Mouse (Mus musculus) cerebral cortex, adult 2 months (tissue): ENCODE data around the gene Rbfox1.

ENCODE experiments used
- WGBS: fragments of 180-500 bp; shearing (Covaris S2); methylation state at CpG from one replicate; pipeline ENCODE4 v1.1.7; 2018; 5-methylcytosine and 5-hydroxymethylcytosine counted together

The Rbfox1 gene

DNA sequence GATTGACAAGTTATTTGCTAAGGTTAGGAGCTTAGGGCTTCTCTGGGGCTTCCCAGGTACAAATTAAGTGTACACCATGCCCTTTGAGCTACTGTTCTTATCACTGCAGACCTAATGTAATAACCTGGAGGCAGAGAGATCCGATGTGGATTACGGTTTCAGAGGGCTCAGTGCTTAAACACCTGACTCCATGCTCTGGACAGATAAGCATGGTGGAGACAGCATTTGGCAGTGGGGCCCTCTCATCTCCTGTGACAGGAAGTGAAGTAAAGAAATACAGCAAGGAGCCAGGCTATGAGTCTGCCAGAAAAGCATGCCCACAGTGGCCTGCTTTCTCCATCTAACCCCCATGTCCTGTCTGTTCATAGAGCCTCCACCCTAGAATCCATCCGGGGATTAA is 213.0 kb downstream of the Rbfox1 start:
- WGBS: 93% methylated on average over 3 of the region's 3 CpGs

DNA sequence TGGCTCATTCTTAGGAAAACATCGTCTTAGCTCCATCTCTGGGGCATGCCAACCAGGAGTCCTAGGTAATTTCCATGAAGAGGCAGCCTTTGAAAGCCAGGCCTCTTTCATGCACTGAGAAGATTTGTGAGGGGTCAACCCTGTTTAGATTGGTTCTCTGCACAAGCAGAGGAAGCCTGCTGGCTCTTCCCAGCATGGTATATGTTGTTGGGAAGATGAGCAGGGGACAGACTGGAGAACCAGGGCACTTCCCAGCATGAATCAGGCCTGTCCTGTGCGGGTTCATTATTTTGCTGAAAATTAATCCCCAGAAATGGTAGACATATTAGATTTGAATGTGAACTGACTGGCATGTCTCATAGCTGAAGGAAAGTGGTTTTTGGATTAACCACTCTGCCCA is 214.4 kb downstream of the Rbfox1 start:
- 84% methylated on average over 2 of the region's 2 CpGs for WGBS

DNA sequence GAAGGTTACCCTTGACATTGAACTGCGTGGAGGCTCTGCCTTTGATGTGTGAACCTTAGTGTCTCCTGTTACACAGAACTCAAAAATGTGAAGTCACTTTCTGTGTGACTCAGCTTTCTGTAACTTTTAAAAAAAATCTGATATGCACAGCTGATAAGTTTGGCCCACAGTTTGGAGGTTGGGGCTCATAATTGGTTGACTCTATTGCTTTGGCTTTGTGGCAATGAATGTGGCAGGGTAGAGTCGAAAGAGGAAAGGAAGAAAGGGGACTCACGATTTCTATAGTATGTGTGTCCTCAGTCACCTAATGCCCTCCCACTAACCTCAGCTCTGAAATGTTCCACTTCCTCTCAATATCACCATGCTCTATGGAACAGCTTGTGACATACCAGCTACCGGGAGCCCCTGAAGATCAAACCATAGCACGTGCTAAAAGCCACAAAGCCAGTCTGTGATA is 215.3 kb downstream of the Rbfox1 start:
- 76% methylated on average over 5 of the region's 5 CpGs for WGBS

DNA sequence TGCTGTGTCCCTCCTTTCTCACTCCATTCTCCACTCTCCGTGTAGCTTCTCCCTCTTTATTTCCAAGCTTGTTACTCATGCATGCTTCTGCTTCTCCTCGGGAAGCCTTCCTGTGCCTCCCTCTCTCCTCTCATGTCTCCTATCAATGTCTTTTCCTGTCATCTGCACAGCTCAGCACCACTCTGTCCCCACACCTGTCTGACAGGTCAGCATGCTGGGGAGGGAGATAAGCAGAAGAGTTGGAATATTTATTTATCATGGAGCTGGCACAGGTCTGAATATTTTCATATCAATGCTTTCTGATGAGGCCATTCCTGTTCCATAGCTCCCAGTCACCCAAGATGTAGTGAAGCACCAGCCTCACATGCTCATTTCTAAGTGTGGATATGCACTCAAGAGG is 218.6 kb downstream of the Rbfox1 start:
- WGBS: 61% methylated on average over 2 of the region's 2 CpGs

DNA sequence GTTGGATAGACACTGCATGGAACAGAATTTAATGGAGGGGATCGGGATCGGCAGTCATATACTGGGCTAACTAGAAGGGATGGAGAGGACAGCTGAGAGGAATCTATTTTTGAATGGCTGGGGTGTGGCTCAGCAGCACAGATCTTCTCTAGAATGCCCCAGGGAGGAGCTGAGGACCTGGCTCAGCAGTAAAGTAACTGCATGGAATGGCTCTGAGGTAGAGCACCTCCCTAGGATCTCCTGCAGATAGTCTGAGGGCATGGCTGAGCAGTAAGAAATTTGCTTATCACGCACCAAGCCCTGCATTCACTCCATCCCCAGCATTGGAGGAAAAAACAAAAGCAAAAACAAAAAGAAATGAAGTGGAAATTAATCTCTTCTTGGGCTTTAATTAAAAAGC is 225.0 kb downstream of the Rbfox1 start:
- 53% methylated on average over 3 of the region's 3 CpGs for WGBS

DNA sequence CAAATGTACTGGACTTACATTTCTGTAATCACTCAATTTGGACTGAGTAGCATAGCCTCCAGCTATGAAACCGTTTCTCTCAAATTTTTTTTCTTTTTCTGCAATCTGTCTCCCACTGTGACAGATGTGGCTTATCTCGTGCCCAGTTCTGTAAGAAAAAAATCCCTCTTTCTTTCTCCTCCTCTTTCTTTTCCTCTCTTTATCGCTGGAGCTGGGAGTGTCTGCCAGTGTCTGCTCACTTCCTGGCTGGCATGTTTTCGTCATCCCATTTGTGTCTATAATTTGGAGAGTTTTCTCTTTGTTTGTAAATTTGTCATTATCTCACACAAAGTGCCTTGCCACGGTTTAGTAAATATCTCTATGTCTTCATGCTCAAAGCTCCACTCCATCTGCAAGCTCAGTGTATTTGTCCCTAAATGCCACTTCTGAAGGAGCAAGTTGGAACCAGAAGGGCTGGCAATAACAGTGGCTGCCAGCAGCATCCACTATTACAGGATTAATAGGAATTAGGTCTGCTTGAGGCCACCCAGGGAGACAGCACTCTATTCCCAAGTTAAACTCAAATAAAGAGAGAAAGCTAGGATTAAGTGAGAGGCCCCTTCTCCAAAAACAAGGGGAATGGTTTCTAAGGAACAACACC is 228.8 kb downstream of the Rbfox1 start:
- WGBS: 10% methylated on average over 5 of the region's 5 CpGs

DNA sequence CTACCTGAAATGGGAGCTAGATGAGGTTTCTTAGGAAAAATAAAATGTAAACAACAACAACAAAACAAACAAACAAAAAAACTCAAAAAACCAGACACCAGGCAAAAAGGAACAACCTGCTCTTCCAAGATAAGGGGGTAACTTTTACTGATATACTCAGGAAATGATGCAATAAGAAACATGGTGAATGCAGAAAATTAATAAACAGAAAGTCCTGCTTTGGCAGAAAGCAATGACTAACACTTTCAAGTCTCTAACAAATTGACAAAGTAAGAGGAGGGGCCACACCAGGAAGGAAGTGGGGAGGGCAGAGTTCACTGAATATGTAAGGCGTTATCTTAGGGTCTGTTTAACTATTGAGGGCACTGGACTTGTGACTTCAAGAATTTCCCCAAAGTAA is 234.3 kb downstream of the Rbfox1 start:
- WGBS: 71% methylated on average over 1 of the region's 1 CpGs

DNA sequence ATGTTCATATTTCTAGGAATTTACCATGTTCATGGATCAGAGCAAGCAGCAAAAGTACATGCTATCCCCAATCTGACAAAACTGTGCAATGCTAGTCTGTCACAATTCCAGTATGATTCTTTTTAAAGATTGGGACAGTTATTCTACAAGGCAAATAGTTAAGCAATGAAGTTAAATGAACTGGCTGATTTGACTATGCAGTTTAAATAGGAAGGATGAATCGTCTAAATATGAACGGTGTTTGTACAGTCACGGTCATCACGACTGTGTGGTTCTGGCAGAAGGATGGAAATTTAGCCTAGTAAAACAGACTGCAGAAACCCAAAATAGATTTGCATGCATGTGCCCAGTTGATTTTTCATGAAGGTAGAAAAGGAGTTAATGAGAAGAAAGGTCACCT is 236.1 kb downstream of the Rbfox1 start:
- WGBS: 50% methylated on average over 4 of the region's 4 CpGs

DNA sequence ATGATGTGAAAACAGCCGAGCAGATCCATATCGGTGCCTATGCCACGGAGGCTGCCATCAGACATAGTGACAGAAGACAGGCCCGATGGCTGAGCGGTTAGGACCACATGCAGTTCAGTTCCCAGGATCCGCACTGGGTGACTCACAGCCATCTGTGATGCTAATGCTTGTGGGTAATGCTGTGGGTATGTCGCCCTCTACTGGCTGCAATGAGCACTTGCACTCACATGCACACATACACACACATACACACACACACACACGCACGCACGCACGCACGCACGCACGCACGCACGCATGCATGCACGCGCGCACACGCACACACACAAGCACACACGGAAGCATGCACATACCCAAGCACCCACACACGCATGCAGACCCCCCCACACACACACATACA is 237.7 kb downstream of the Rbfox1 start:
- 97% methylated on average over 22 of the region's 22 CpGs for WGBS

DNA sequence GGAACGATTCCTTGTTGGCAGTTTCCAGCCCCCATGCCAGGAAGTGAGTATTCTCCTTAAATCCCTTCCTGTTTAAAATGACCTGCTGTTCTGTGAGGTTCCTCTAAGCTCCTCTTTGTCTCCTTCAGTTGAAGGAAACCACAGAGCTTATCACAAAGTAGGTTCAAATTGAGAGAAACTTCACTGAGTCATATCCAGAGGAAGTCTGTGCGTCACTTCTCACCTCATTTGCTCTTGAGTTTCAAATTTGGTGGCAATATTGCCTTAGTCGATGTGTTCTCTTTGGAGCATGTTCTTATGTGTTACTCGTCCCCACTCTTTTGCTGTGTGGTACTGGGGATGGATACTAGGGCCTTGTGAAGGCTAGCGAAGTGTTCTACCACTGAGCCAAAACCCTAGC is 243.2 kb downstream of the Rbfox1 start:
- WGBS: 46% methylated on average over 5 of the region's 5 CpGs

DNA sequence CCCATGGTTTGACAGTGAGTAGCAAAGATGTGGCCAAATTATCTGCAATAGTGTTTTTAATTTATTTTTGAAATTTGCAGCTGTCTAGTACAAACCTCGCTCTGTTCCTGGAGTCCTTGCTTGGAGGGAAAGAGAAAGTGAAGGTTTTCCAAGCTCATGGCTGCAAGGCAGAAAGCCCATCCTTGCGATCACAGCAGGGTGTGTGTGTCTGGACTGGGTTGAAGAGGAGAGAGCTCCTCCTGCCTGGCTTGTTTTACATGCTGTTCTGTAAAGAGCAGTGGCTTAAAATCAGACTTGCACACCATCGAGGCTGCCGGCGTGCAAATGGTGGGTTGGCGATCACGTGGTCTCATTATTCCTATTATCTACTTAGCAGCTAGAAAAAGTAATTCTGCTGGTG is 249.9 kb downstream of the Rbfox1 start:
- 66% methylated on average over 7 of the region's 7 CpGs for WGBS

DNA sequence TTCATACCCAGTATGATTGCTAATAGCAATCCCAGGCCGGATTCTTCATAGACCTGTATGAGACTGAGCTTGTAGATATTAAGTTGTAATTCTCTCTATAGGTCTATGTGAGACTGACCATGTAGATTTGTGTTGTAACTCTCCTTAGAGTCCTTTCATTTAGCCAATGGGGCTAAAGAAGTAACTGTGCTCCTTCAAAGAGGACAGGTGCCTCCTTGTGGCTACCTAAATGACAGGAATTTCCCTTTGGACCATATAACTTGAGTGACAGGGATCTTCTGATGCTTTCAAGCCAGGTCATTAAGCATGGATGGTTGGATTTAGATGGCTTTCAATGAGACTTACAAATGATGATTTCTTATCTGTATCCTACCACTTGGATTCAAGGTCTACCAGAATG is 254.3 kb downstream of the Rbfox1 start:
- 93% methylated on average over 1 of the region's 1 CpGs for WGBS

DNA sequence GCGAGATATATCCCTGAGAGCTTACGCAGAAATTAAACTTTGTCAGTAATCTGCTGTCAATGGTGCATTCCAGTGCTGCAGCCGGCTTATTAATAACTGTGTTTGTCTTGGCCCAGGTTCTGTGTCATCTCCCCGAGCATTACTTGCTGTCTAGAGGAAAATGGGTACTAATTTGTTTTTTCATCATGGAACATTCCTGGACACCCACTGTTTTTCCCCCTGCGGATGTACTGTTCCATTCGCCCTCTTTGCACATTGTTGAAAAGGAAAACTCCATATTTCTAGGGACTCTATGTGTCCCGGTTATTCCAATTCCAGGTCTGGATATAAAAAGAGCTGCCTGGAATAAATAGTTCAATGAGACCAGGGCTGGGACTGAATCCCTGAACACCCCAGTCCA is 262.8 kb downstream of the Rbfox1 start:
- 51% methylated on average over 7 of the region's 7 CpGs for WGBS

DNA sequence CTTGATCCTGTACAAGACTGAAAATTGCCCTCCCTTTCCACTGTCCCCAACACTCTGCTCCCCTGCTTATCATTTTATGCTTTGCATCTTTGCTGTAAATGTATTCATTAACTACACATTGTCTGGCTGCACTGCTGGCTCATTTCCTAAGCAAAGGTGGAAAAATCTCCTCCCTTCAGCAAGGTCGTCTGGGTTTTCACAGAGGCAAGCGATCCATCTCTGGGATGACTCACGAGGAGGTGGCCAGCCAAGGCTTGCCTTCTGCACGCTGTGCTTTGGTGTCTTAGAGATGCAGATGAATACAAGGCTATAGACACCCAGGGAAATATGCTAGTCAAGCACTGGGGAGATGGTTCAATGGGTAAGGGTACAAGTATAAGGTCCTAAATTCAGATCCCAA is 264.2 kb downstream of the Rbfox1 start:
- WGBS: 57% methylated on average over 4 of the region's 4 CpGs

DNA sequence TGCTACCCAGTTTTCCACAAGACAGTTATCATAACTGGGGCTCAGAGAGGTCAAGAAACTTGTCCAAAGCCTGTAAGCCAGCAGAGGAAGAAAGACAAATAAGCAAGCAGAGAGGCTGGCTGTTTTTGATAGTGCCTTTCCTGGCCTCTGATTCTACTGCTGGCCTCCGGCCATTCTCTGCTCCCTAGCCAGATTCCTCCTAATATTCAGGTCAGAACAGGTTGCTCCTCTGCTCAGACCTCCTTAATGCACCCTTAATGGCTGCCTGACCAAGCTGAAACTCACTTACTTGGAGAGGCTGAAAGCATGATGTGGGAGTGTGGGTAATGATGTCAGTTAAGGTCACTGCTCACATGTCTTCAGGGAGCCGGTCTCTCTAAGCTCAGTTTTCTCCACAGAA is 270.4 kb downstream of the Rbfox1 start:
- 81% methylated on average over 2 of the region's 2 CpGs for WGBS

DNA sequence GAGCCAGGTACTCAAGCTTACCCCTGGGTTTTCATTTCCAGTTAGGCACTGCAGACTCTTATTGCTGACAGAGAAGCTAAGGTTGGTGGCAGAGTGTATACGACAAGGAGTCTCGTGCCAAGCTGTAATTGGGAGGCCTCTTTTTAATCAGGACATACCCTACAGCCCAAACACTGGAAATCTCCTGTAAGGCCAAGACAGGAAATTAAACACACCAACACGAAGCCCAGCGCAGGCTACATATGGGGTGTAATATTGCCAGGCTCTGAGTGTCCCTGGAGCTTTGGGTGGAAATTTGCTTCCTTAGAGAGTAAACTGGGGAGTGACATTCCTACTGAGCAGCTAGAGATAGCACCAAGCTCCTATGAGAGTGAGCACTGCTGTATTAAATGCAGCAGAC is 279.3 kb downstream of the Rbfox1 start:
- 81% methylated on average over 4 of the region's 4 CpGs for WGBS

DNA sequence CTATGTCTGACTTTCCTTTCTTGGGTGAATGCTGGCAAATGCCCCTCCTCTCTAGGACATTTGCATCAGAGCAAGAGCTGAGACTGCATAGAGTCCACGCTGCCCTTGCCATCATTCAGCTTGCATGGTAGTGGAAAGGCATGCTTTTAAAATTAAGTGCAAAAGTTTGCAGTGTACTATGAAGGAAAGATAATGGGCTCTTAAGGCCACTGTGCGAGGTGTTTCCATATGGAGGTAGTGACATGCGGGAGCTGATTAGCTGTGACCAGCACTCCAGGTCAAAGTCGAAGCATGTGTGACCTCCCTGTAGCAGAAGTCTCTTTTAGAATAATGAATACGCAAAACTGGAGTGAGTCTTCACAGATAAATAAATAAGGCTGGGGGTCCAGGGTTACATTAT is 284.2 kb downstream of the Rbfox1 start:
- 94% methylated on average over 5 of the region's 5 CpGs for WGBS

DNA sequence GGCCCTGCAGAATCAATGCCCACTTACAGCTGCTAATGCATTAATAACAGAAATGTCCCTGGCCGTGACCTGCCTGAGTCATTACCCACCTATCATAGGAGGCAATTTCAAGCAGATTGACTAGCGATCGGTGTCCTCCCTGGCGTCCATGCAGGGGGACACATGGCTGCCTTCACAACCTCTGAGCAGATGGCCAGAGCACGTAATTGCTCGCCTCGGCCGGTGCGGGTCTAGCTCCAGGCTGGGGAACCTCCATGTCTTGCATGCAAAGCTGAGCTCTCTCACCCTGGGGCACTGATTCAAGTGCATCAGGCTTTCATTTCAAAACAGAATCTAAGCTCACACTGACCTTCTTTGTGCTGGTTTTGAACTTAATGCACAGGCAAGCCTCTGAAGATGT is 295.7 kb downstream of the Rbfox1 start:
- 96% methylated on average over 9 of the region's 9 CpGs for WGBS

DNA sequence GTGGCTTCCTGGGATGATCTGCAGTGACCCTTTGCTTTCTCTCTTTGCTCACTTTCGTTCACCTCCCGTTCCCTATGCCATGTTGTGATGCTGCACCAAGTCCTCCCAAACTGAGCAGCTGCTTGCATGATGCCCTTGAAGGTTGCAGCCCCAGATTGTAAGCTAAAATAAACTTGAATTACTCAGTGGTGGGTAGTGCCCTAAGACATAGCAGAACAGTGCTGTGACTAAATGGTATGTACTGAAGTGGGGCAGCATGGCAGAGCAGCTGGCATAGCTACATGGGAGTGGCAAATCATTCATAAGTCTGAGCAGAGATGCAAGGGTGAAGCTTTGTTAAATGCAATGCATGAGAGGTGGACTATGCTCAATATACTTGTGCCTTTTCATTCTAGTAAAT is 307.2 kb downstream of the Rbfox1 start:
- 67% methylated on average over 2 of the region's 2 CpGs for WGBS

DNA sequence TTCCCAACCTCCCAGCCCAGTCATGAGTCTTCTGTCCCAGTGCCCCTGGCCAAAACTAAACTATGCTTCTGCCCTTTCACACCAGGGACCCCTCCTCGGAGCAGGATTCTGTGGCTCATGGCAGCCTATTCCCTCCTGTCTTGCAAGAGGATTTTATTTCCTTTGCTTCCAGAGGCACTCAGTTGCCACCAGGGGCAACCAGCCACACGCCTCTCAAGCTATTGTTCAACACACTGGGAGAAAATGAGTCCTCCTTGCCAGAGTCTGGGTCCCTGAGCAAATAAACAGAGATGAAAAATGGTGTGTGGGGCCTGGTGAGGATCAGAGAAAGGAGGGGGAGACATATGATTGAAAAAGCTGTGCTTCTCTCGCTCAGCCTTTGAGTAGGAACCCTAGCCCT is 327.8 kb downstream of the Rbfox1 start:
- WGBS: 64% methylated on average over 3 of the region's 3 CpGs

DNA sequence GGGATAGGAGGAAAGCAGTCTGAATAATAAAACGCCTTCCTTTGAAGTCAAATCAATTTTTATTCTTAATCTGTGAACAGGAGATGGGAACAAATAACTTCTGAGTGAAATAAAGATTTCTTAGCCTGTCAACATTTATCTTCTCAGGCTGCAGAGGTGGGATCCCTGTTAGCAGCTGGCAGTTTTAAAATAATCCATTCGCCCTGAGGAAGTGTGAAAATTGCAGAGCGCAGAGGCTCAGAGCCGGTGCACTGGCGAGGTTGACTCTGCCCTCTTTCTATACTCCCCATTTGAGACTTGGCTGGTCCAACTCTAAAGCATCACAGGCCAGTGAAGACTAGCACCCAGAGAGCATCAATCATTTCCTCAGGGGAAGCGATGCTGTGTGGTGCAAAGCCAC is 342.3 kb downstream of the Rbfox1 start:
- 55% methylated on average over 6 of the region's 6 CpGs for WGBS

DNA sequence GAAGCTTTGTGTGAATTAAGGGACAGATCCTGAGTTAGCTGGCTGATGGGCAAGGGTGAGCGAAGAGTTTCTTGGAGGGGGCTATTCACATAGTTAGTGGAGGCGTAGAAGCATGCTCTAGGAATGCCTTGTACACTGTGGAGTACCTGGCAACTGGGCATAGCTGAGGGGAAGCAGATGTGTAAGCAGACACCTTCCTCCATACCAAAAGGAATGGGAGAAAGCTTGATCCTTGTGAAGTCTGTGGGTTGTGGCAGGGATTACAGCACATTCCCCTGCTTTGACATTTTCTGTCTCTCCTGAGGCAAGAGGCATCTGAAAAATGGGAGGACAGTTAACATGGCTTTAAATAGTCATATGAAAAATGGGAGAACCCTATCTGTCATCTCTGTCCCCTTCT is 347.8 kb downstream of the Rbfox1 start:
- 69% methylated on average over 2 of the region's 2 CpGs for WGBS

DNA sequence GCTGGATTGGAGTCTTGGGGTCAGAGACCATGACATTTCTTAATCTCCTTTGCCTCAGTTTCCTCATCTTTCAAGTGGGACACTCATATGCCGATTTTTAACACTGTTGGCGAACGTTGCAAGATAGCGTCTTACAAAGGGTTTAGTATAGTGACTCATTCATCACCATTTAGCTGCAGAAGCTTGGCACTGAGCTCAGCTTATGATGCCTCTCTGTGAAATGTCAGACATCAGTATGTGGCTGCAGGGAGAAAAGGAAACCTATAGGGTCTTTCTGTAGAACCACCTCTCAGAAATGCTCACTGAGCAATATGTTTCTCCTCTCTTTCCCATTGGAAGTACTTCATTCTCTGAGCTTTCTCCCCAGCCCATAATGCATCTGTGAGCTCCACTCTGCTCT is 356.2 kb downstream of the Rbfox1 start:
- 44% methylated on average over 4 of the region's 4 CpGs for WGBS

DNA sequence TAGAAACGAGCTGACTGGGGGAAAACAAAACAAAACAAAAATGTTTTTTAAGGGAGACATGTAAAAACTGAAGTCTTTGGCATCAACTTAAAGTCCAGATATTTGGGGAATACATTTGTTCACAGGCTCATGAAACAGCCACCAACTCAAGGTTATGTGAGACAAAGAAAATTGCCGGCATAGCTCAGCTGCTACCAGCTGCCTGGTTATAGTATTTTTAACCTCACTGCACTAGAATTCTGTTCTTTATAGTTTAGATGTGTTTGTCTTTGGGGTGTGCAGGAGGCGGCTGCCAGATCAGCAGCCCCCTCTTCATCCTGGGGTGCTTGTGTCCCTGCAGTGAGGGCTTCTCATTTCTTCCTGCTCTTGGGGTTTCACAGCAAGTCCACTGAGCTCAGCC is 357.3 kb downstream of the Rbfox1 start:
- 38% methylated on average over 3 of the region's 3 CpGs for WGBS
